Mouse (Mus musculus) layer of hippocampus, adult 8-10 months (tissue): Measurements from ENCODE around the gene Ralgapa2. TPM values are rescaled to one million over a fixed set of nuclear protein-coding genes. Genes with fewer than 3 reads are reported as not detected.

Experiments
- DNase-seq, 2 experiments: peaks; one replicate each; pipeline ENCODE4 v3.0.0; 2022; ENCODE audit warnings: low spot score in 2 of 2
- total RNA-seq, 4 experiments: library from RNA; stranded (reverse); gene quantifications; 2 replicates each; pipeline ENCODE4 v1.2.4; 2022

The Ralgapa2 gene
- total RNA-seq, 4 experiments from 2014 or later = 22.5 to 30.0 (median 27.4) TPM

GRCm38 (mm10) chr2:146223176-146223905 lies 288.8 kb downstream of the Ralgapa2 start:
- no peak for DNase-seq

GRCm38 (mm10) chr2:146222279-146223175 lies 289.6 kb downstream of the Ralgapa2 start:
- no peak for DNase-seq

GRCm38 (mm10) chr2:146221929-146222278 lies 290.2 kb downstream of the Ralgapa2 start:
- peak in 1 of 2 experiments; percentile 35 for DNase-seq

GRCm38 (mm10) chr2:146221076-146221928 lies 290.8 kb downstream of the Ralgapa2 start, which contains the start of gene Insm1:
TSS of gene Insm1 (plus strand) at chr2:146221921.
- peak in 1 of 2 experiments; percentile 36 for DNase-seq

- no peak for DNase-seq
Observed at GRCm38 (mm10) chr2:146220591-146221075, 291.5 kb downstream of the Ralgapa2 start.

GRCm38 (mm10) chr2:146219791-146220190 lies 292.4 kb downstream of the Ralgapa2 start:
- DNase-seq = no peak

GRCm38 (mm10) chr2:146218881-146219535 lies 293.1 kb downstream of the Ralgapa2 start:
- no peak for DNase-seq

- DNase-seq = no peak
Observed at GRCm38 (mm10) chr2:146218161-146218691, 293.9 kb downstream of the Ralgapa2 start.

- no peak for DNase-seq
Observed at GRCm38 (mm10) chr2:146217227-146217980, 294.7 kb downstream of the Ralgapa2 start.

- no peak for DNase-seq
Observed at GRCm38 (mm10) chr2:146216111-146217064, 295.8 kb downstream of the Ralgapa2 start.

- DNase-seq = peak in 1 of 2 experiments; percentile 31
Observed at GRCm38 (mm10) chr2:146214715-146215114, 297.4 kb downstream of the Ralgapa2 start.

GRCm38 (mm10) chr2:146210968-146211367 lies 301.2 kb downstream of the Ralgapa2 start:
- DNase-seq = no peak

- DNase-seq = no peak
Observed at GRCm38 (mm10) chr2:146197947-146198346, 314.2 kb downstream of the Ralgapa2 start.

GRCm38 (mm10) chr2:146196126-146196525 lies 316.0 kb downstream of the Ralgapa2 start:
- DNase-seq = no peak
